Mouse (Mus musculus) stomach, embryonic 15.5 days (tissue): ENCODE data around the gene Bex2. TPM values are rescaled to one million over a fixed set of nuclear protein-coding genes. Genes with fewer than 3 reads are reported as not detected.
A peak's percentile ranks its signal among the peaks of the same experiment; 100 is the strongest.
"Not testable (repeated sequence)": the region's sequence is repeated elsewhere in the genome, so short reads cannot be mapped to it uniquely, and the experiment has no call there.

Experiments used
- ATAC-seq: fragments of 200-750 bp; cut with Nextera tagmentation; 2 replicates; pipeline ENCODE4 v1.8.0; 2017; ENCODE audit warnings: low read depth, moderate number of reproducible peaks, moderate TSS enrichment; ENCODE audit not compliant: insufficient read depth, low FRiP score
- H3K27ac ChIP-seq: fragments of 300-500 bp; sonication (generic); 2 replicates; pipeline ENCODE4 v1.5.1; 2015; ENCODE audit warnings: mild to moderate bottlenecking, inconsistent platforms
- H3K27me3 ChIP-seq: fragments of 300-500 bp; sonication (generic); replicated peaks from 2 replicates; pipeline ENCODE4 v1.6.1; 2015; ENCODE audit warnings: inconsistent platforms
- H3K36me3 ChIP-seq: fragments of 300-500 bp; sonication (generic); 2 replicates; pipeline ENCODE4 v1.6.1; 2015; ENCODE audit warnings: inconsistent platforms
- H3K4me1 ChIP-seq: fragments of 300-500 bp; sonication (generic); 2 replicates; pipeline ENCODE4 v1.6.1; 2015; ENCODE audit warnings: inconsistent platforms
- H3K4me2 ChIP-seq: fragments of 300-500 bp; sonication (generic); 2 replicates; pipeline ENCODE4 v1.6.1; 2015; ENCODE audit warnings: mild to moderate bottlenecking, inconsistent platforms
- H3K4me3 ChIP-seq: fragments of 300-500 bp; sonication (generic); replicated peaks from 2 replicates; pipeline ENCODE4 v1.5.1; 2015; ENCODE audit warnings: inconsistent platforms
- H3K9ac ChIP-seq: fragments of 300-500 bp; sonication (generic); 2 replicates; pipeline ENCODE4 v1.6.1; 2015; ENCODE audit warnings: inconsistent platforms
- H3K9me3 ChIP-seq: fragments of 300-500 bp; sonication (generic); 2 replicates; pipeline ENCODE4 v1.6.1; 2016; ENCODE audit warnings: inconsistent platforms
- WGBS: fragments of 180-500 bp; shearing (Covaris S2); methylation state at CpG from one replicate; pipeline ENCODE4 v1.1.7; 2015; 5-methylcytosine and 5-hydroxymethylcytosine counted together
- polyA plus RNA-seq: library from polyadenylated mRNA; unstranded; fragments of >200 nt; fragmentation: Nextera tagmentation; extraction: Ambion mirVana; gene quantifications from 2 replicates; pipeline ENCODE4 v1.2.1, GENCODE M21; 2015

The Bex2 gene
- polyA plus RNA-seq = 129 and 133 TPM in 2 replicates

GRCm38 (mm10) chrX:136068020-136068419 is at the start of gene Bex2:
Gene Bex2 (minus strand): TSS chrX:136068236.
- not testable (repeated sequence) for H3K4me1 ChIP-seq, H3K27me3 ChIP-seq, H3K36me3 ChIP-seq, H3K9me3 ChIP-seq, H3K27ac ChIP-seq, H3K9ac ChIP-seq
- H3K4me2 ChIP-seq = peak within 1 kb of the TSS; percentile 49
- ATAC-seq = peak; percentile 95
- H3K4me3 ChIP-seq = peak within 1 kb of the TSS; percentile 34
- 17% methylated on average over 2 of the region's 32 CpGs for WGBS

- Histone ChIP-seq H3K27me3 (no peaks in the 10 kb centered on the region), H3K36me3 (no peaks in the 10 kb centered on the region), H3K9ac (no peak overlapping the region), H3K9me3 (no peaks in the 10 kb centered on the region), H3K27ac (no peak overlapping the region), H3K4me2 (peak overlapping the region; percentile 59), H3K4me1 (no peaks in the 10 kb centered on the region), H3K4me3 (peak overlapping the region; percentile 38)
- peak; percentile 89 for ATAC-seq
- WGBS = 26% methylated on average over 23 of the region's 23 CpGs
These were observed 47.5 kb upstream of the Bex2 start for GRCm38 (mm10) chrX:136115419-136115961.

- Histone ChIP-seq H3K27ac (no peak overlapping the region), H3K9ac (no peak overlapping the region), H3K27me3 (no peaks in the 10 kb centered on the region), H3K4me1 (no peaks in the 10 kb centered on the region), H3K4me3 (no peak overlapping the region), H3K9me3 (no peaks in the 10 kb centered on the region), H3K36me3 (no peaks in the 10 kb centered on the region), H3K4me2 (peak overlapping the region; percentile 59; the same call in 1 of the 2 replicates)
- WGBS = 32% methylated on average over 4 of the region's 4 CpGs
- ATAC-seq = no peak
These were observed 47.0 kb upstream of the Bex2 start for GRCm38 (mm10) chrX:136115015-136115414.

GRCm38 (mm10) chrX:136107942-136108341 is 39.9 kb upstream of the Bex2 start:
- Histone ChIP-seq H3K27ac (no peak overlapping the region), H3K4me3 (no peak overlapping the region), H3K4me2 (no peak overlapping the region), H3K4me1 (no peaks in the 10 kb centered on the region), H3K27me3 (no peaks in the 10 kb centered on the region), H3K9ac (no peak overlapping the region), H3K9me3 (no peaks in the 10 kb centered on the region), H3K36me3 (no peaks in the 10 kb centered on the region)
- WGBS = 37% methylated on average over 6 of the region's 6 CpGs
- ATAC-seq = no peak

- H3K4me1 ChIP-seq = no peaks in the 10 kb centered on the region
- no peak overlapping the region for H3K27ac ChIP-seq
- no peaks in the 10 kb centered on the region for H3K27me3 ChIP-seq
- no peak overlapping the region for H3K4me2 ChIP-seq
- H3K36me3 ChIP-seq = no peaks in the 10 kb centered on the region
- no peaks in the 10 kb centered on the region for H3K9me3 ChIP-seq
- ATAC-seq = no peak
- H3K4me3 ChIP-seq = no peak overlapping the region
- 64% methylated on average over 3 of the region's 3 CpGs for WGBS
- no peak overlapping the region for H3K9ac ChIP-seq
These were observed 36.7 kb upstream of the Bex2 start for GRCm38 (mm10) chrX:136104724-136105088.

- Histone ChIP-seq H3K9ac (no peak overlapping the region), H3K4me2 (no peak overlapping the region), H3K4me1 (no peaks in the 10 kb centered on the region), H3K27ac (no peak overlapping the region), H3K4me3 (no peak overlapping the region), H3K27me3 (no peaks in the 10 kb centered on the region), H3K36me3 (no peaks in the 10 kb centered on the region), H3K9me3 (no peaks in the 10 kb centered on the region)
- no peak for ATAC-seq
- WGBS = 72% methylated on average over 4 of the region's 4 CpGs
These were observed 36.1 kb upstream of the Bex2 start for GRCm38 (mm10) chrX:136104046-136104723.

- Histone ChIP-seq H3K27ac (no peak overlapping the region), H3K4me1 (no peaks in the 10 kb centered on the region), H3K4me3 (no peak overlapping the region), H3K36me3 (no peaks in the 10 kb centered on the region), H3K9ac (no peak overlapping the region), H3K27me3 (no peaks in the 10 kb centered on the region), H3K4me2 (no peak overlapping the region), H3K9me3 (no peaks in the 10 kb centered on the region)
- no peak for ATAC-seq
- 26% methylated on average over 2 of the region's 2 CpGs for WGBS
These were observed 26.4 kb upstream of the Bex2 start for GRCm38 (mm10) chrX:136094421-136094820.

GRCm38 (mm10) chrX:136092497-136093279 is 24.7 kb upstream of the Bex2 start:
- Histone ChIP-seq H3K9me3 (no peaks in the 10 kb centered on the region), H3K4me3 (no peak overlapping the region), H3K4me1 (no peaks in the 10 kb centered on the region), H3K4me2 (no peak overlapping the region), H3K27me3 (no peaks in the 10 kb centered on the region), H3K27ac (no peak overlapping the region), H3K36me3 (no peaks in the 10 kb centered on the region), H3K9ac (no peak overlapping the region)
- 20% methylated on average over 2 of the region's 2 CpGs for WGBS
- no peak for ATAC-seq

- no peak within 1 kb of the TSS for H3K4me3 ChIP-seq
- no peaks in the 10 kb centered on the region for H3K27me3 ChIP-seq
- no peak within 1 kb of the TSS for H3K9ac ChIP-seq
- H3K27ac ChIP-seq = no peak within 1 kb of the TSS
- no peak within 1 kb of the TSS for H3K4me2 ChIP-seq
- no peaks in the 10 kb centered on the region for H3K36me3 ChIP-seq
- WGBS = 79% methylated on average over 9 of the region's 9 CpGs
- no peak for ATAC-seq
- no peaks in the 10 kb centered on the region for H3K4me1 ChIP-seq
- H3K9me3 ChIP-seq = no peaks in the 10 kb centered on the region
These were observed 17.1 kb upstream of the Bex2 start, which contains the start of gene Nxf3 for GRCm38 (mm10) chrX:136085155-136085554. Gene Nxf3 (minus strand): TSS chrX:136085255.

- H3K9me3 ChIP-seq, H3K36me3 ChIP-seq, H3K4me1 ChIP-seq, H3K27me3 ChIP-seq, H3K9ac ChIP-seq, H3K27ac ChIP-seq: not testable (repeated sequence)
- WGBS = 32% methylated on average over 11 of the region's 48 CpGs
- ATAC-seq = peak; percentile 64
- peak overlapping the region; percentile 49 for H3K4me2 ChIP-seq
- peak overlapping the region; percentile 34 for H3K4me3 ChIP-seq
These were observed 640 bp downstream of the Bex2 start for GRCm38 (mm10) chrX:136067201-136067991.

GRCm38 (mm10) chrX:136060698-136061097 is 7.3 kb downstream of the Bex2 start:
- no peak; the same call in 1 of the 2 replicates for ATAC-seq
- no peak overlapping the region for H3K9ac ChIP-seq
- H3K27me3 ChIP-seq = no peaks in the 10 kb centered on the region
- H3K4me3 ChIP-seq = no peak overlapping the region
- no peaks in the 10 kb centered on the region for H3K36me3 ChIP-seq
- WGBS = 58% methylated on average over 1 of the region's 1 CpGs
- no peak overlapping the region for H3K27ac ChIP-seq
- no peaks in the 10 kb centered on the region for H3K9me3 ChIP-seq
- H3K4me1 ChIP-seq = no peaks in the 10 kb centered on the region
- H3K4me2 ChIP-seq = no peak overlapping the region
